Mouse (Mus musculus): ENCODE measurements around the gene Magel2. TPM values are rescaled to one million over a fixed set of nuclear protein-coding genes. Genes with fewer than 3 reads are reported as not detected.

Magel2 gene
- total RNA-seq (2021): 10 to 100 TPM; 10.2 to 12.6 TPM
- long read RNA-seq, experiment 1, full-length matches to known transcripts: 3 of 4 reads
- long read RNA-seq, experiment 1, partial matches to known transcripts: 0 of 4 reads
- long read RNA-seq, experiment 1, other reads (novel, unspliced or antisense): 1 of 4 reads
- long read RNA-seq, experiment 2, full-length matches to known transcripts: 13 of 13 reads
- long read RNA-seq, experiment 2, partial matches to known transcripts: 0 of 13 reads
- long read RNA-seq, experiment 2, other reads (novel, unspliced or antisense): 0 of 13 reads

DNA sequence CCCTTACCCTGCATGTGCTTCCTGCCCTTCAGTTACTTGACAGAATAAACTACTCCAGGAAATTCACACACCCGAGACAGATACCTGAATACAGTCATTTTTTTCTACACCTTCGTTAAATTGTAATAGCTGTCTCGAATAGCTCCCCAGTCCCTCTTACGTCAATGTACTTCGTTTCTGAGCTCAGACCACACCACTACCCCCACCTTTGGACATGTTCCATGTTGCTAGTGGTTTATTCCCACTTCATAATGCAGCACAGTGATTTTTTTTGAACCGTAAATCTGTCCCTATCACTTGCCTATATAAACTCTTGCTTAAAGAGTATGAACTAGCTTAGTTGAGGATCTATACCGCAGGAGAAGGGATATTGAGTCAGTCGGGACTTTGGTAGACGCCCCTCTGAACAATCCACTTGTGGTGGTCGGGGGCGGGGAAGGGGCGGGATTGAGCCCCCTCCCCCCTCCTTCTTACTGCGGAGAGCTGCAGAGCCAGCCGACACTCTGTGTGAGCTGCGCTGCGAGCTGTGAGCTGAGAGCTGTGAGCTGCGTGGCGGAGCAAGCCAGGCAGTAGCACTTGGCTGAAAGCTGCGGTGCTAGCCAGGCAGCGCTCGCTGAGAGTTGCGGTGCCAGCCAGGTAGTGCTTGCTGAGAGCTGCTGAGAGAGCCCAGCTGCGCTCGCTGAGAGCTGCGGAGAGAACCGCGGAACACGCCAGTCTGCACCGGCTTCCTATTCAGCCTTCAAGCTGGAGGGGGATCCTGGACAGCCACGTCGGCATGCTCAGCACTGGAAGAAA is at the start of gene Magel2:
TSS of gene Magel2 (plus strand) at position 501 of the 795 bp plus-strand sequence.
- no peak for DNase-seq (ENCODE audit: low spot score in 2 of 2)

DNA sequence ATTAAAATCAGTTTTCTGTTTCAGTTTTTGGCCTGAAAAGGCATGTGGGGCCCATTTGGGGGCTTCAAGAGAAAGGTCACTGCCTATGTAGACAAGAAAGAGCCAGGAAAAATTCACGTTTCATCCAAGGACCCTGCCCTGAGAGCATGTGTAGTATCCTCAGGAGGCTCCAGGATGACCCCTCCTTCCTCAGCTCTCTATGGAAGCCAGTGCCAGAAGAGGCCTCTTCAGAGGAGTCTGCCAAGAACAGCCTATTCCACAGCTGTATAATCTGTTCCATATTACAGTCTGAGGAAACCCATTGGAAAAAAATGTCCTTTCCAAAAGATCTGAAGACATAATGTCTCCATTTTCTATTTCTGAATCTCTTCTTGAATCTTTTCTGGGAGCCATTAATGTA is 31.4 kb upstream of the Magel2 start:
- DNase-seq (ENCODE audit: low spot score in 2 of 2): no peak

DNA sequence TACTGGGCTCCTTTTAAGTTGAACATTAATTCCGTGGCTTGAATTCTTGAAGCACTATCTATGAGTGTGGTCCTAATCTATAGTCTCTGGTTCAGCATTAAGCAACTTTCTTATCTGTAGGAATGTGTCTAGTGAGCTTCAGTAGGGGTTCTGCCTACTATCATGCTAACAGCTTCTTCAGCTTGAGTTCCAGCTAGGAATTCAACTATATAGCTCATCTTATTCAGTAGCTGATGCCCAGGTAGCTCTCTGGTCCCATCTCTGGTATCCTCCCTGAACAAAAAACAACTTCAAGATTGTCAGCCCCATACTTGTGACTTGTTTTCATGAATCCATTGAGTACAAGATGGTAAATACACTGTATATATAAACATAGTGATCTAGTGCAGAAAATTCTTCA is 30.5 kb upstream of the Magel2 start, which contains the start of gene Ndn:
TSS of gene Ndn (plus strand) at position 301 of the 400 bp plus-strand sequence.
- DNase-seq (ENCODE audit: low spot score in 2 of 2): no peak

DNA sequence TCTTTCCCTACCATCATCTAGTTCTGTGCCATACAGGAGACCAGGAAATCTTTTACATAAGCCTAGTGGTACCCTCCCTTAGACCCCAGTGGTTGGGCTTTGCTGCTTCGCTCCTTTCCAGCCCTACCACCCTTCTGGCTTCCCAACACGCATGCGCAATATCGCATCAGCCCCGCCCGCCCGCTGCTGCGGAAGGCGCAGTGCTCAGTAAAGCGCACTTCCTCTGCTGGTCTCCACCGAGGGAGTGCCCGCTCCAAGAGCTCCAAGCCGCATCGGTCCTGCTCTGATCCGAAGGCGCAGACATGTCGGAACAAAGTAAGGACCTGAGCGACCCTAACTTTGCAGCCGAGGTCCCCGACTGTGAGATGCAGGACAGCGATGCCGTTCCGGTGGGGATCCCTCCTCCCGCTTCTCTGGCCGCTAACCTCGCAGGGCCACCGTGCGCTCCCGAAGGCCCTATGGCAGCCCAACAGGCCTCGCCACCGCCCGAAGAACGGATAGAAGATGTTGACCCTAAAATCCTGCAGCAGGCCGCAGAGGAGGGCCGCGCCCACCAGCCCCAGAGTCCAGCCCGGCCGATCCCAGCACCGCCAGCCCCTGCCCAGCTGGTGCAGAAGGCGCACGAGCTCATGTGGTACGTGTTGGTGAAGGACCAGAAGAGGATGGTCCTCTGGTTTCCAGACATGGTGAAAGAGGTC is 28.6 kb upstream of the Magel2 start:
- peak; percentile 40 to 55 for DNase-seq (ENCODE audit: low spot score in 2 of 2)

DNA sequence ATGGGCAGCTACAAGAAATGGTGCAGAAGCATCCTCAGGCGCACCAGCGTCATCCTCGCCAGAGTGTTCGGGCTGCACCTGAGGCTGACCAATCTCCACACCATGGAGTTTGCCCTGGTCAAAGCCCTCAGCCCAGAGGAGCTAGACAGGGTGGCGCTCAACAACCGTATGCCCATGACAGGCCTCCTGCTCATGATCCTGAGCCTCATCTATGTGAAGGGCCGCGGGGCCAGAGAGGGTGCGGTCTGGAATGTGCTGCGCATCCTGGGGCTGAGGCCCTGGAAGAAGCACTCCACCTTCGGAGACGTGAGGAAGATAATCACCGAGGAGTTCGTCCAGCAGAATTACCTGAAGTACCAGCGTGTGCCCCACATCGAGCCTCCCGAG is 28.0 kb upstream of the Magel2 start:
- no peak for DNase-seq (ENCODE audit: low spot score in 2 of 2)

DNA sequence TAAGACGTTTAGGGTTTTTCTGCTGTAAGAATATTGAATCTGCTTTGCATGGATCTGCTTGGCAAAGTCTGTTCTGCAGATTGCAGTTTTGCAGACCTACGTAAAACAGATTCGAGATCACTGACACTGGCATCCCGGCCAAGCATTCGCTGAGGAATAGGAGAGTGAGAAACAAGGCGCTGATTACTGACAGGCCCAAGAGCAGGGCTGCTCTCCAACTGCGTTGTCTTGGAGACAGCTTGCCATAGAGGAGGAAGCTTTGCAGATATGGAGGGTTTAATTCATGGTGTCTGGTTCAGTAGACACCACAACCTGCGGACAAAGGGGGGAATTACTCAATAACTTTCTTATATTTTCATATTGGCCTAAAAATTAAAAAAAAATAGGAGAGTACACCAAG is 25.5 kb upstream of the Magel2 start:
- no peak for DNase-seq (ENCODE audit: low spot score in 2 of 2)

DNA sequence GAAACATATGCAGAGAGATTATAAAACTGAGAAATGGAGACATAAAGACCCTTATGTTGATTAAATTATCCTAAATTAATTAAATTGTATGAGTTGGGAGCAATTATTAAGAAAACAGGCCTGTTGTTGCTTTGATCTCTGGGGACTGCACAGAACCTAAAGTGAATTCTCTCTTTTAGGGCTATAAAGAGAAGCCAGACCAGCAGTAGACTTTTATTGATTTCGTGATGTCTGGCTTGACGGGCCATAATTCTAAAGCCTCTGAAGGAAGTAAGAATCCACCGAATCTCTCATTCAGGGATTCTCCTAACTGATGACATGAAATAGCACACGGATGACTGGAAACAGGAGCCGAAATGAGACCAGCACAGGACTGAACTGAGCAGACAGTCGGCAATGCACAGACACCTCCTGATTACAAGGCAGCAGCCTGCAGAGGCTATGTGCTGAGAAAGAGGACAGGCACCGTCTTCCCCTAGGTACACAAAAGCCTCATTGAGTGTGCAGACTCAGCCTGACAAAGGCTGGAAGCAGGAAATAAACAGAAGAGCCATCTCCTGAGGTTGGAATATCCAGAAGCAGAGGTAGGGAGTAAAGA is 11.7 kb upstream of the Magel2 start:
- DNase-seq (ENCODE audit: low spot score in 2 of 2): no peak

DNA sequence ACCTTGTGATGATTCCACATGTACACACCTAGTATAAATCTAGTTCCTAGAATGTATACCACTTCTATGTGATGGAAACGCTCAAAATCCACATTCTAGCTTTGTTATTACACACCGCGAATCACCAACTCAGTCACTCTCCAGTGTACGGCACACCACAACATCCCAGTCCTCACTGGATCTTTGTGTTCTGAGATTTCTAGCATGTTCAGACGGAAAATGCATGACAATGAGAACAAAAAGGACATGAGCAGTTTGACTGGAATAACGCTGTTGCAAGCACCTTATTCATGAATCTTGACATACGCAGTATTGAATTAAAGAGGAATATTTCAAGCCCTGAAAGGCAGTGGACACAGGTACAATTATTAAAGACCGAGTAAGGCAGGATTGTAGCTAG is 10.1 kb upstream of the Magel2 start:
- DNase-seq (ENCODE audit: low spot score in 2 of 2): no peak

DNA sequence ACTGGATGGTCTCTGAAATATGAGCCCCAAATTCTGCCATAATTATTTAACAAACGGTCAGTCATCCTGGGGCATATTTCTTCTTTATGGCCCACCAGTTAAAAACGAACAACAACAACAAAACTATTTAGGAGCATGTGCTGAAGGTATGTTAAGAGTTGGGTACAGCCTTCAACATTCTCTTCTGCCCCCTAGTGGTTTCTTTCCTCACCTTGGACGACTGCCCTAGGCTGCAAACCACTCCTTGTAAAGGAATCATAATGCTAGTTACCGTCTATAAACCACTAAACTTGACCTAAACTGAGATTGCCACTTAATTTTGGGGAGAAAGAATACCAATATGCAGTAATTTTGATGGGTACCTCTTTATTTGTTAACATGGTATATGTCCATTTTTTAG is 1.2 kb upstream of the Magel2 start:
- DNase-seq (ENCODE audit: low spot score in 2 of 2): peak in 1 of 2 experiments; percentile 8

DNA sequence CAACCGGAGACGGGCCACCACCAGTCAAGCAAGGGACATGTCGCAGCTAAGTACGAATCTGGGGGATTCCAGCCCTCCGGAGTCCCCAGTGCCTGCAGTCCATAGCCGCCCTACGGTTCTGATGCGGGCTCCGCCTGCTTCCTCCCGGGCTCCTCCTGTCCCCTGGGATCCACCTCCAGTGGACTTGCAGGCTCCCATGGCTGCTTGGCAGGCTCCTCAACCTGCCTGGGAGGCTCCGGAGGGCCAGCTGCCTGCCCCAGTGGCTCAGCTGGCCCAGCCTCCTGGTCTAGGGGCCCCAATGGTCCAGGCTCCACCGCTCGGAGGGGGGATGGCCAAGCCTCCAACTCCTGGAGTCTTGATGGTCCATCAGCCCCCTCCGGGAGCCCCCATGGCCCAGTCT is 503 bp downstream of the Magel2 start:
- no peak for DNase-seq (ENCODE audit: low spot score in 2 of 2)

DNA sequence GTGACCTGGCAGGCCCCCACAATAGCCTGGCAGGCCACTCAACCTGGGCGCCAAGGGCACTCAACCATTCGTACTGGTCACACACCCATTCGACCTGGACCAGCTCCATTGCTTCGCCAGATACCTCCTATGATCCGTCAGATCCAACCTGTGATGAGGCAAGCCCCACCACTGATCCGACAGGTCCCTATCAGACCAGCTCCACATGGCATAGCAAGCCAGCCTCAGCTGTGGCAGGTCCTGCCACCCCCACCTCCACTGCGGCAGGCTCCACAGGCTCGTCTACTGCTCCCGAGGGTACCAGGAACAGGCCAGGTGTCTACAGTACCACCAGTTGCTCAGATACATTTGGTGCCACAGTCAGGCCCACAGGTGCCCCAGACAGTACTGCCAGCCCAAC is 1.7 kb downstream of the Magel2 start:
- DNase-seq (ENCODE audit: low spot score in 2 of 2): no peak

DNA sequence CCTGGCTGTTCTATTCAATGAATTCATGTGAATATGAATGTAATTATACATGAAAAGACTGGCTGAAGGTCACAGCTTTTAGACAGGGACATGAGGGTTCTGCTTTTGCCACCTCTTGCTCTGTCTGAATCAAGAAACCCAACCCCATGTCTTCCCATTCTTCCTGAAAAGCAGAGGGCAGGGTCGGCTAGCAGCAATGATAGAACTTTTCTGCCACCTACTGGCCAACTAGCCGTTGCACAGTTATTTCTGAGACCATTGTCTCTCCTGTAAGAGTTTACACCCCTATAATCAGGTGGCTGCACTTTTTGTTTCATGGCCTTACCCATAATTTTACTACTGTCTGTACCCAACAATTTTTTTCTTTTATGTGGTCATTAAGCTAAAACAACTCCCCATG is 5.6 kb downstream of the Magel2 start:
- no peak for DNase-seq (ENCODE audit: low spot score in 2 of 2)

DNA sequence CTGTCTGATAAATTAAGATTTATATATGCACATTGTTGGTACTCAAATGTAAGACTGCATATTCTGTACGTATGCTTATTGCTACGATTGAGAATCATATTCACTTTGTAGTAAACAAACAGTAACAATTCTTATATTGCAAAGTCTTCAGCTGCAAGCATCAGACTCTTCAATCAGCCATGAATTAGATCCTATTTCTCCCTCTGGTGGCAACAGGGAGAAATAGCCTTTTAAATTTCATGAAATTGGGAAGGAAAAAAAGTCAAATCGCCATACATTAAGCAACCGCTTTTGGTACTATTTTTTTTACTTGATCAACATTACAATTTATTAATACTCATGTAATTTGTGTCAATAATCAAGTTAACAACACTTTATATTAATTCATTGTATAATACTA is 11.5 kb downstream of the Magel2 start:
- no peak for DNase-seq (ENCODE audit: low spot score in 2 of 2)

DNA sequence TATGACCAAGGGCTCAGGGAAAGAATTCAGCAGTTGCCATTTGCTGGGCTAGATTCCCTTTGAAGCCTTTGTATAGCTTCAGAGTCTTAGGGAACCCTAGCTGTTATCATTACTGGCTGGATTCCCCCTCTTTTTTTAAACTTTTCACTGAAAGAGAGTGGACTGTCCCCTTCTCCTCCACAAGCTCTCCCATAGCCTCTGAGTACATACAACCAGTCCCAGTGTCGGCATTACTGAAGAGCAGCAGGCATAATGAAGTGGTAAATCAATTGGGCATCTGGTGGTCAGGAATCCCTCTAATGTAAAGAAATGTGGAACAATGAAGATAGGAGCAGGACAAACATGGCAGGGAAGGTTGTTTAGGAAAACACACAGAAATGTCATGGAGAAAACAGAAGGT is 15.4 kb downstream of the Magel2 start:
- DNase-seq (ENCODE audit: low spot score in 2 of 2): no peak

DNA sequence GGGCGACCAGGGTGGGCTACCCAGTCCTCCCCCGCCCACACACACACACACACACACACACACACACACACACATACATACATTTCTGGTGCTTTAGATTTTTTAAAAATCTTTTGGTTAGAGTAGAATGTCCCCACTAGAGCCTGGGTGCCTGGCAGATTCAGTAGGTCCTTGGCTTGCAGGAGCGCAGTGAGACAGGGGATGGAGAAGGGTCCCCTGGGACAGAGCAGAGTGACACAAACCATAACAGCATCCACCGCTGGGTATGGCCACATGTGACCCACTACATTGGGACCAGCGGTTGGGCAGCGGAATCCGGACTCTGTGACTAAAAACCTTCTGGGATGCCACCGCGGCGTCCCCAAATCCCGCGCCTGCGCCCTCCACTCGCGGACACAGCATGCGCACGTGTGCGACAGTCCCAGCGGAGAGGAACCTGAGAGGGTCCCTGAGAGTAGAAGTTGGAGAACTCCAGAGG is 29.8 kb downstream of the Magel2 start:
- no peak for DNase-seq (ENCODE audit: low spot score in 2 of 2)

DNA sequence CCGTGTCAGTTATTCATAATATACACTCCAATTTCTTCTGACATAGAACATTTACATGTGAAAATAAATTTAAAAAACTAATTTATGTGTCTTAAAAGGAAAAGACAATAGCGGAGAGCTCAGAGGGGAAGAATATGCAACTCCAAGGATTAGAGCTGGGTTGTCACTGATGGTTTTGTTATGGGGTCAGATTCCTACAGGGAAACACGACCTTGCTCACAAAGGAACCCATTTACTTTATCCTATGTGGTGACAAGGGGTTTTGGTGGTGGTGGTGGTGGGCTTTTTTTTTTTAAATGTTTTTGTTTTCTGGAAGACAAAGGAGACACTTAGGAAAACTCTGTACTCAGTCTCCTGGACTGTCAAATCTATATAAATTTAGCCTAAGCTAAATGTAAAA is 31.0 kb downstream of the Magel2 start:
- DNase-seq (ENCODE audit: low spot score in 2 of 2): no peak

DNA sequence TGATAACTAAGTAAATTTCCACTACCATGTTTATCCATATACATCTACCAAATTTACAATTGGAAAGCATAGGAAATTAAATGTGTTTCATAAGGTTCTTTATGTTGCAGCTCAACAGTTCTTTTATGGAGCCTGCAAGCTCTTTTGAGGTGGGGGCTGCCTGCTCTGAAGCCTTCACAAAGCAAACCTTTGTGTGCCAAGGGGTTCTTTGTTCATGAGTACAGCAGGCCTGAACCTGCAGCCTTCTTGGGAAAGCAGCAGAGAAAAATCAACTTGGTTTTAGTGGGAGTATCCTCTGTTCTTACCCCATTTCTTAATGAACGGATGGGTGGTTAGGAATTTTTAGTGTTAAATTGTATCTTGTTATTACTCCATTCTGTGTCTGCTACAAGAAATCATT is 38.4 kb downstream of the Magel2 start:
- no peak for DNase-seq (ENCODE audit: low spot score in 2 of 2)

DNA sequence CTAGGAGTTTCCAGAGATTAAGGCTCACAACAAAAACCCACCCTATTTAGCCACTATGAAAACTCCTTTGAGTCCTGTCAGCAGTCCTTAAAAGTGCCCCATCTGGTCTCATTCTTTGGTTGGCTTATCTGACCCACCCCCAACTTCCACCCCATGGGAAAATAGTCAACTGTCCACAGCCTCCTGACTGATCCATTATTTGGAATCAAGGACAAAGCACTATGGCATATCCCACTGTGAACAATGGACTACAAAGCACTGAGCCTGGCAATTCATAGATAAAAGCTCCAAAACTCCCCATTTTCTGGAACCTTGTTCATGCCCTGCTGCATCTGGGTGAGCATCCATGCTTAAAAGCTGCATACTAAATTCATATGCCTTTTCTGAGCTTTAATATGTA is 39.4 kb downstream of the Magel2 start:
- no peak for DNase-seq (ENCODE audit: low spot score in 2 of 2)

DNA sequence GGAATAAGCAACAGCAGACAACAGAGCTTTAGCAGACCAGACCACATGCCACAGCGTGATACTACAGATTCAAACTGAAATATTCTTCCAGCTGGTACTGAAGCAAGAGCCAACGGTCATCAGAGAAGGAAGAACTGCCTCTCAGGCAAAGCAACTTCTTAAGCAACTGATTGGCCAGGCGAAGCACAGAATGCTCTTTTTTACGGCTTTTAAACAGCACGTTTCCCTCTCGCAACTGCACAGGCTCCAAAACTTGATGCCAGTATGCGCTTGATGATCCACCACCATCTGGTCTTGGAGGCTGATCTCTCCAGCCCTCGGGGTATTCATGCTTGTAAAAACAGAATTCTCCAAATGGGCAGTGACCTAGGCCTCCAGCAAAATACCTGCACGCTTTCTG is 41.5 kb downstream of the Magel2 start:
- no peak for DNase-seq (ENCODE audit: low spot score in 2 of 2)

DNA sequence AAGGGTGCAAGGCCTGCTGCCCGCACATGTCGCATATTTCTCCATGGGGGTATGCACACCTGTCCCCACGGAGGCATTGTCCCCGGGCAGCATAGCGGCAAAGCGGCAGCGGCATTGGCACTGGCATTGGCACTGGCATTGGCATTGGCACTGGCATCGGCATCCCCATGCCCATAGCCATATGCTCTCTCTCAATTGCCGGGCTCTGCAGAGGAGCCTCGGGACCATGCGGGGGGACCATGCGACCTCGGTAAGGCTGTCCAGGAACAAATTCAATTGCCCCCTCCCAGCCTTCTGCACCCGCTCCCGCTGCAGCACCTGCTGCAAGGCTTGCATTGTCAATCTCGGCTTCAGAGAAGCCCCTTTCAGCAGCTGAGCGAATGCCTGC is 42.3 kb downstream of the Magel2 start:
- no peak for DNase-seq (ENCODE audit: low spot score in 2 of 2)

DNA sequence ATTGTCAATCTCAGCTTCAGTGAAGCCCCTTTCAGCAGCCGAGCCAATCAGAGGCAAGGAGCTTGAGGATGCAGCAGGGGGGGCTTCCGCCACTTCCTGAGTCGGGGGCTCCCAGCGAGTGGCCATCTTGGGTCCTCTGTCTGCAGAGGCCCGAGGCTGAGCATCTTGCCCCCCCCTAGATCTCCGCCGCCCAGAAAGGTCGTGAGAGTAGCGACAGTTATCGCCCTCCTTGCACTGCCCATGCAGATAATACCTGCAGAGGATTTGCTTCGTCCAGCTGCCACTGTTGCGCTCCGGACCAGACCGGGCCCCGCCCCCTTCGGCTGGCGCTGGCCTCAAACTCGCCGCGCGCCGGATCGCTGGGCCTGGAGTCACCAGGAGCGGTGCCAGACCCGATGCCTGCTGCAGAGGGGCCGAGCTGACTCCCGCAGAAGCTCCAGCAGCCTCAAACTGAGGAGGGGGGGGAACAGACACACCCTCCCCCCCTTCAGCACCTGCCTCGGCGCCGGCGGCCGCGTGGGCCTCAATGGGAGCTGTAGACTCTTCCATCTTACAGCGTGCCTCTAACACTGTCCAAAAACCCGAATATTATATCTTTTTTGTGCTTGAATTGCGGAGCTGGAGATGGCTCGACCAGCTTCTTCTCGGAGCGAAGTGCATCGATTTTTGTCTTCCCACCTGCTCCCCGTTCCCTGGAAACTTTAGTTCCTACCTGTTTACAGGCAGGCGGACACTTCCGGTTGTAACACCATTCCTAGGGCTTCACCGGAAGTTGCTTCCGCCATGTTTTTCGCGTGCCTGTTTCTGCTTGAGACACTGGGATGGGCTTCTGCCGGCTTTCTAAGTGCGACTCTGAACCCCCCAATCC is 42.9 kb downstream of the Magel2 start, which contains the start of gene Mkrn3:
TSS of gene Mkrn3 (minus strand) at position 647 of the 868 bp plus-strand sequence.
- peak; percentile 26 to 40 for DNase-seq (ENCODE audit: low spot score in 2 of 2)
